Mouse (Mus musculus): ENCODE measurements around the gene Zswim9. TPM values are rescaled to one million over a fixed set of nuclear protein-coding genes. Genes with fewer than 3 reads are reported as not detected.

The Zswim9 gene
- total RNA-seq, 2 experiments from 2014 or later, result 5.1 to 5.9 TPM

DNA sequence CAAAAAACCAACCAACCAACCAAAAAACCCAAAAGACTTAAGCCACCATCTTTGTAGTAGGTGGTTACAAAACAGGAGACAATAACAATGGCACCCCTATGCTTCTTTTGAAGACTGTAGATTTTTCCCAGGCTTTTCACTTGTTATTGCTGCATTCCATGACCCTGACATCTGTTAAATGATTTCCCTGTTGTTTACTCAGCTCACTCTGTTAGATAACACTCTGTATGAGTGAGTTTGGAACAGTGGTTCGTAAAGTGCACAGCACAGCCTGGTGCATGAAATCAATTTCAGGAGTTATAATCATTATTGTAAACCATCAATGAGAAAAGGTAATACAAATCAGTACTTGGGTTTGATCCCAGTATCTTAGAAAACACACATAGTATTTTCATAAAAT is 6.8 kb downstream of the Zswim9 start:
- ATAC-seq (replicated peaks; ENCODE audit: low FRiP score, poor library complexity, severe bottlenecking), result no peak

DNA sequence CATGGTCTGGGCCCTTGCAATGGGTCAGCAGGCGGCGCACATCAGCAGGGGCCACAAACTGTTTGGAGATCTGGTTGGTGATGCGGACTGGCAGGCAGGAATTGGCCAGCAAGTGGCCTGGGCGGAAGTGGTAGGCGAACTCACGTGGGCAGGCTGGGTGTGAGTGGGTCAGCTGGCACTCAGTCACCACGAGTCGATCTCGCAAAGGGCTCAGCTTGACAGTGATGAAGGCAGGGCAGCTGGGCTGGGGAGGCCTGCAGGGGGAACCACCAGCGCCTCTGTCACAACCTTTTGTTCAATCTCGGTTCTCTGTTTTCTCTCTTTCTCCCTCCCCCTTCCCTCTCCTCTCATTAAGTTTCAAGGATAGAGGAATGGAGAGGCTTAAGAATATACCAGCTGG is 9.1 kb downstream of the Zswim9 start:
- no peak for ATAC-seq (replicated peaks; ENCODE audit: low FRiP score, poor library complexity, severe bottlenecking)

DNA sequence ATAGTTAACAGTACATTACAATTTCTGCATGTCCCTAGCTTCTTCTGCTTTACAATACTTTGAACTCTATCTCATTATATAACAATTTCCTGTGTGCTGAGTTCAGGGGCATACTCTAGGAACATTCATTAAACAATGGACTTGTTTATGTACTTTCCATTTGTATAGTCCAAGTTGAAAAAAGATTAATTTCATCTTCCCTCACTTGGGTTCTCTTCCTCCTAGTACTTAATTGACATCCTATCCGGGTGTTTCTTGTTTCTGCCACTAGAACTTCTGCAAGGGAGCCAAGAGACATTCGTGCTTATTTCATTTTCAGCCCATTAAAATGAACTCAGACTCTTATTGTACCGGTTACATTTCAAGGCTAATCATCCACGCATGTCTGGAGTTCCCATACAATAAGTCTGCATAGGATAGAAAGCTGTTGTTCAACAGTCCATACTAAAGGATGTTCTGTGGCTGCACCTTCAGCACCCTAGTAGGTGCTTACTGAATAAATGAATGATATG is 9.7 kb downstream of the Zswim9 start:
- ATAC-seq (replicated peaks; ENCODE audit: low FRiP score, poor library complexity, severe bottlenecking), result no peak

DNA sequence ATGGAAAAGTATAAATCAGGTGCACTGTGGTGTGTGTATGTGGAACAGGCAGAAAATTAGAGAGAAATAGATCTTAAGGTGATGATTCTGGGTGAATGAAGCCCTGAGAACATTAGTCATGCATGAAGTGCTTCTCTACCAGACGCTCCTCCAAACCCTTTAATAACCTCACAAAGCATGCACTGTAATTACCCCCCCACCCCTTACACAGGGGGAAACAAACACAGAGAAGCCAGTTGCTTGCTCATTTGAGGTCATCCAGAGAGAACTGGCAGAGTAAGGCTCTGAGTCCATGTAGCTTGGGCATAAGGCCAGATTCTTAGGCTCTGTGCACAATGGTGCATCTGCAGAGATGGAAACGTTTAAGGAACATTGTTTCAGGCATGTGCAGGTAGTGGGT is 14.1 kb downstream of the Zswim9 start:
- ATAC-seq (replicated peaks; ENCODE audit: low FRiP score, poor library complexity, severe bottlenecking), result no peak

DNA sequence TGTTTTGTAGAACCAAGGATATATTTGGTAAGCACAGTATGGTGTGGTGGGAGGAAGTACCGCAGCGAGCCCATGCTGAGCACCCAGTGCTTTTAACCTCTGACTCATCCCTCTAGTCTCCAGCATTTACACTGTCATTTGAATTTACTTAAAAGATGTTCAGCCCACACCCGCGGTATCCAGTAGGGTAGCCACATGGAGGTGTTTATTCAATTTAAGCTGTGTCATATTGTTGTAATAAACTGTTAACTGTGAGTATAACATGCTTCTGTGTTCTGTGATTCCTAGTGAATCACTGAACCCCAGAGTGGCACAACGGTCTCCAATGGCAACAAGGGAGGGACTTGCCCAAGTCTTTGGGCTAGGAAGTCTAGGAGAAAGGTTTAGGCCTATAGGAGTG is 14.7 kb downstream of the Zswim9 start:
- no peak for ATAC-seq (replicated peaks; ENCODE audit: low FRiP score, poor library complexity, severe bottlenecking)

- no peak for ATAC-seq (replicated peaks; ENCODE audit: low FRiP score, poor library complexity, severe bottlenecking)
Measured at GRCm38 (mm10) chr7:13260746-13261700, 17.5 kb downstream of the Zswim9 start.

DNA sequence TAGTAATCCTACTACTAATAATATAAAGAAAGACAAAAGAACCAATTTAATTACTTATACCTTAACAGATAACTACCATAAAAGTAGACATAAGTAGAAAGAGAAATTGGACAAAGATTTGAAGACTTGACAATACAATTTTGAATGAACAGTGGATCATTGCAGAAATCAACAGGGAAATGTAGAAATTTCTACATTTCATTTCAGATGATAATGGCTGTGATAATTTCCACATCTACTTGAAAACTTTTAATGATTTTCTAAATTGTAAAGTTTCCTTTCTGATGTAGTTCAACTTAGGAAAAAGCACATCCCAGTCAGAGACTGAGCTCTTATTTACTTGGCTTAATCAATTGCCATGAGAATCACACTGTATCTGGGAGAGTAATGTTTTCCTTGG is 65.8 kb downstream of the Zswim9 start, which contains the start of gene Vmn1r89:
Gene Vmn1r89, plus strand, starts transcription at position 301 of the 400 bp plus-strand sequence.
- ATAC-seq (replicated peaks; ENCODE audit: low FRiP score, poor library complexity, severe bottlenecking), result no peak

Other genes starting within 250 kb of the Zswim9 start
- 116 and 138 TPM in 2 replicates for gene Chmp2a, start 243.9 kb downstream of the Zswim9 start, total RNA-seq (2015; ENCODE audit: low replicate concordance)
- 125 and 153 TPM in 2 replicates for gene Chmp2a, start 243.9 kb downstream of the Zswim9 start, total RNA-seq (2017; ENCODE audit: low replicate concordance)
- gene Ube2m, start 240.4 kb downstream of the Zswim9 start, total RNA-seq (2015; ENCODE audit: low replicate concordance), result 70.0 and 96.9 TPM in 2 replicates
- 61.0 and 94.6 TPM in 2 replicates for gene Ube2m, start 240.4 kb downstream of the Zswim9 start, total RNA-seq (2017; ENCODE audit: low replicate concordance)
- not detected in 2 replicates for gene Mzf1, start 224.0 kb downstream of the Zswim9 start, total RNA-seq (2015; ENCODE audit: low replicate concordance)
- not detected in 2 replicates for gene Mzf1, start 224.0 kb downstream of the Zswim9 start, total RNA-seq (2017; ENCODE audit: low replicate concordance)
- not detected in 2 replicates for gene Vmn1r85, start 183.5 kb downstream of the Zswim9 start, total RNA-seq (2015; ENCODE audit: low replicate concordance)
- gene Vmn1r85, start 183.5 kb downstream of the Zswim9 start, total RNA-seq (2017; ENCODE audit: low replicate concordance), result not detected in 2 replicates
- not detected in 2 replicates for gene Vmn1r86, start 158.8 kb downstream of the Zswim9 start, total RNA-seq (2015; ENCODE audit: low replicate concordance)
- not detected in 2 replicates for gene Vmn1r86, start 158.8 kb downstream of the Zswim9 start, total RNA-seq (2017; ENCODE audit: low replicate concordance)
- gene Vmn1r87, start 138.6 kb downstream of the Zswim9 start, total RNA-seq (2015; ENCODE audit: low replicate concordance), result not detected in 2 replicates
- gene Vmn1r87, start 138.6 kb downstream of the Zswim9 start, total RNA-seq (2017; ENCODE audit: low replicate concordance), result not detected in 2 replicates
- not detected in 2 replicates for gene Vmn1r88, start 119.2 kb downstream of the Zswim9 start, total RNA-seq (2015; ENCODE audit: low replicate concordance)
- not detected in 2 replicates for gene Vmn1r88, start 119.2 kb downstream of the Zswim9 start, total RNA-seq (2017; ENCODE audit: low replicate concordance)
- not detected in 2 replicates for gene Vmn1r89, start 65.7 kb downstream of the Zswim9 start, total RNA-seq (2015; ENCODE audit: low replicate concordance)
- not detected in 2 replicates for gene Vmn1r89, start 65.7 kb downstream of the Zswim9 start, total RNA-seq (2017; ENCODE audit: low replicate concordance)
- 174 and 196 TPM in 2 replicates for gene Lig1, start 1.4 kb downstream of the Zswim9 start, total RNA-seq (2015; ENCODE audit: low replicate concordance)
- 133 and 162 TPM in 2 replicates for gene Lig1, start 1.4 kb downstream of the Zswim9 start, total RNA-seq (2017; ENCODE audit: low replicate concordance)
- gene Pla2g4c, start 45.9 kb upstream of the Zswim9 start, total RNA-seq (2015; ENCODE audit: low replicate concordance), result 6.7 and 14.8 TPM in 2 replicates
- 6.1 and 8.9 TPM in 2 replicates for gene Pla2g4c, start 45.9 kb upstream of the Zswim9 start, total RNA-seq (2017; ENCODE audit: low replicate concordance)
- not detected in 2 replicates for gene Cabp5, start 119.4 kb upstream of the Zswim9 start, total RNA-seq (2015; ENCODE audit: low replicate concordance)
- gene Cabp5, start 119.4 kb upstream of the Zswim9 start, total RNA-seq (2017; ENCODE audit: low replicate concordance), result not detected in 2 replicates
- gene Bsph1, start 172.1 kb upstream of the Zswim9 start, total RNA-seq (2015; ENCODE audit: low replicate concordance), result not detected in 2 replicates
- not detected in 2 replicates for gene Bsph1, start 172.1 kb upstream of the Zswim9 start, total RNA-seq (2017; ENCODE audit: low replicate concordance)